Mouse (Mus musculus) heart, adult 11 months (tissue): ENCODE measurements at regions not wholly inside any gene's neighbourhood (a gene's known extent, or its start where the extent isn't known, plus 50 kb on each side); places are given as distances from the start of the nearest gene placed in this dataset.
A peak's percentile ranks its signal among the peaks of the same experiment; 100 is the strongest.

Experiments
- DNase-seq: peaks from one replicate; pipeline ENCODE4 v3.0.0; 2022

GRCm38 (mm10) chr2:11362205-11362994 lies 190.5 kb downstream of the Prkcq start:
- DNase-seq: no peak

GRCm38 (mm10) chr2:11359280-11359679 lies 187.4 kb downstream of the Prkcq start:
- DNase-seq: no peak

GRCm38 (mm10) chr2:11356714-11357113 lies 184.8 kb downstream of the Prkcq start:
- DNase-seq: no peak

GRCm38 (mm10) chr2:11355594-11355993 lies 183.7 kb downstream of the Prkcq start:
- peak; percentile 83 for DNase-seq
